Mouse (Mus musculus) limb, embryonic 14.5 days (tissue): ENCODE measurements around the gene Hesx1. TPM values are rescaled to one million over a fixed set of nuclear protein-coding genes. Genes with fewer than 3 reads are reported as not detected.

ENCODE experiments used
- ATAC-seq: fragments of 200-750 bp; cut with Nextera tagmentation; 2 replicates; pipeline ENCODE4 v1.8.0; 2017; ENCODE audit warnings: low read depth, moderate number of reproducible peaks, moderate TSS enrichment; ENCODE audit not compliant: low FRiP score
- DNase-seq: peaks from one replicate; pipeline ENCODE4 v3.0.0-alpha.2; 2015; ENCODE audit warnings: low spot score
- H3K27ac ChIP-seq: fragments of 300-500 bp; sonication (generic); replicated peaks from 2 replicates; pipeline ENCODE4 v1.5.1; 2014; ENCODE audit warnings: low read depth, mild to moderate bottlenecking, low read length, moderate library complexity, mixed read lengths
- H3K27me3 ChIP-seq: fragments of 300-500 bp; sonication (generic); 2 replicates; pipeline ENCODE4 v1.6.1; 2014; ENCODE audit warnings: low read length, mixed read lengths; ENCODE audit not compliant: control insufficient read depth, insufficient read depth
- H3K36me3 ChIP-seq: fragments of 300-500 bp; sonication (generic); 2 replicates; pipeline ENCODE4 v1.6.1; 2014; ENCODE audit warnings: mild to moderate bottlenecking, low read length, moderate library complexity, mixed read lengths; ENCODE audit not compliant: control insufficient read depth, insufficient read depth
- H3K4me1 ChIP-seq: fragments of 300-500 bp; sonication (generic); 2 replicates; pipeline ENCODE4 v1.6.1; 2014; ENCODE audit warnings: antibody characterized with exemption, low read length, mixed read lengths; ENCODE audit not compliant: control insufficient read depth, insufficient read depth
- H3K4me2 ChIP-seq: fragments of 300-500 bp; sonication (generic); replicated peaks from 2 replicates; pipeline ENCODE4 v1.6.1; 2014; ENCODE audit warnings: low read depth, mild to moderate bottlenecking, low read length, moderate library complexity; ENCODE audit not compliant: severe bottlenecking
- H3K4me3 ChIP-seq: fragments of 300-500 bp; sonication (generic); replicated peaks from 2 replicates; pipeline ENCODE4 v1.5.1; 2014; ENCODE audit warnings: low read length
- H3K9ac ChIP-seq: fragments of 300-500 bp; sonication (generic); 2 replicates; pipeline ENCODE4 v1.6.1; 2014; ENCODE audit warnings: mild to moderate bottlenecking, low read depth, low read length, moderate library complexity; ENCODE audit not compliant: severe bottlenecking
- H3K9me3 ChIP-seq: fragments of 300-500 bp; sonication (generic); 2 replicates; pipeline ENCODE4 v1.6.1; 2016; ENCODE audit warnings: low read length; ENCODE audit not compliant: control insufficient read depth
- POLR2A ChIP-seq: fragments of 200-500 bp; IDR thresholded peaks from 2 replicates; pipeline ENCODE4 v1.8.0; 2012; ENCODE audit warnings: inconsistent platforms, mild to moderate bottlenecking, moderate library complexity, borderline replicate concordance; ENCODE audit not compliant: insufficient read depth, insufficient read length; ENCODE audit errors: extremely low read depth
- WGBS: fragments of 180-500 bp; shearing (Covaris S2); extraction: QIAGEN DNeasy Blood & Tissue Kit; methylation state at CpG from one replicate; pipeline ENCODE4 v1.1.7; 2014; 5-methylcytosine and 5-hydroxymethylcytosine counted together
- polyA plus RNA-seq, 2 experiments: library from polyadenylated mRNA; depleted of rRNA in 1 of 2; stranded (reverse) in 1 of 2; unstranded in 1 of 2; fragments of >200 nt; fragmentation: Nextera tagmentation in 1 of 2; extraction: Ambion mirVana in 1 of 2; gene quantifications; 2 replicates each; pipeline versions ENCODE4 v1.2.1 to v1.2.3; 2012 to 2014

Gene Hesx1
- polyA plus RNA-seq, 2 experiments: 0.14 TPM; not detected in 1

DNA sequence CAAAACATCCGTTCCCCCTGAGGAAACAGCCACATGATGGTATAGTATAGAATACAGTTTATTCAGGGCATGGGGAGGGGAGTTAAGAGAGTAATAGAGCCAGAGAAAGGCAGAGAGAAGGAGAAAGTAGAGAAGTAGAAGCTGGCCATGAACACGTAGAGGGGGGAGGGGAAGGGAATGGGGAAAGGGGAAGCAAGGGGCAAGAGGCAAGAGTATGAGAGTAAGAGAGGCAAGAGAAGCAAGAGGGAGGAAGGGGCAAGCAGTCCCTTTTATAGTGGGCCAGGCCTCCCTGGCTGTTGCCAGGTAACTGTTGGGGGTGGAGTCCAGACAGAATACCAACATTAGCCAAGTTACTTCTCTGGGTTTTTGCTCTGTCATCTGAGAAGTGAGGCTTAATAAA, 16.7 kb upstream of the Hesx1 start:
- WGBS: 36% methylated on average over 2 of the region's 2 CpGs
- H3K4me1 ChIP-seq: no peaks in the 10 kb centered on the region
- H3K4me3 ChIP-seq: no peak overlapping the region
- H3K4me2 ChIP-seq: no peak overlapping the region
- no peak for ATAC-seq
- H3K27me3 ChIP-seq: no peaks in the 10 kb centered on the region
- no peak overlapping the region for H3K27ac ChIP-seq
- H3K9me3 ChIP-seq: peaks cover 6% of the 10 kb centered on the region; the same call in 1 of the 2 replicates
- no peaks in the 10 kb centered on the region for H3K36me3 ChIP-seq
- no peak for TF ChIP-seq POLR2A
- DNase-seq: no peak
- H3K9ac ChIP-seq: no peak overlapping the region

DNA sequence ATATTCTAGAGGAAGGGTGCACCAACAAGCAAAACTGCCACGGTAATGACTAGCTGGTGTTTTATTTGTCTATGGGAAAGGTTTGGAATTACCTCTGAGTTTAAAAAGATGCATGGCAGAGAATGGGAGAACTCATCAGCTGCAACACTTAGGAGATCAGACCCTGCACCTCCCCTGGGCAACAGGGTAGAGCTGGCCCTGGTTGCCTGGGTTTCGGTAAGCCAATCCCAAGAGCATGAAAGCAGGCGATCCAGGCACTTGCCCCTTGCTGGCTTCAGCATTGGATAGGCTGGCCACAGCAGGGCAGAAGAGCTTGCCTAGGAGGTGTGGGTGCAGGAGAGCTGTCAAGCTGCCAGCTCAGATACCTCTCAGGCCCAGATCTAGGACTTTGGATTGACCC, 14.4 kb upstream of the Hesx1 start:
- Histone ChIP-seq H3K4me3 (no peak overlapping the region), H3K27ac (no peak overlapping the region), H3K36me3 (no peaks in the 10 kb centered on the region), H3K9ac (no peak overlapping the region), H3K4me2 (no peak overlapping the region), H3K9me3 (peaks cover 6% of the 10 kb centered on the region; the same call in 1 of the 2 replicates), H3K4me1 (no peaks in the 10 kb centered on the region), H3K27me3 (no peaks in the 10 kb centered on the region)
- ATAC-seq (no peak), DNase-seq (no peak)
- TF ChIP-seq POLR2A: no peak
- WGBS: 89% methylated on average over 3 of the region's 3 CpGs

DNA sequence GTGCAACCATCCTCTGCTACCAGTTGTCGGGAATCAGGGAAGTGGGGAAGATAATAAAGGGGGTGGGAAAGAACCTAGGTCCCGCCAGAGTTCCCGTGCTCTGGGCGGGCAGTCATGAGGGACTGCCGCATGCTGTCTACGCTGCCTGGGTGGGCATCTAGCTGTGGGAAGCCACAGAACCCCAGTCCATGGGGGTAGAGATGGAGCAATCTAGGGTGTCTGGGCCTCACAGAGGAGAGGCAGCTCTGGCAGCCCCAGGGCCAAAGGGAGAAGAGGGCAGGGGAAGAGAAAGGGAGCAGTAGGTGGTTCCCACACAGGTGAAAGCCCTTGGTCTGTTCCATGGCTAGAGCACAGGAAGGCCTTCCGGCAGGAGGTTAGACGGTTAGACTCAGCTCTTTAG, 13.2 kb upstream of the Hesx1 start:
- no peaks in the 10 kb centered on the region for H3K4me1 ChIP-seq
- 93% methylated on average over 8 of the region's 8 CpGs for WGBS
- DNase-seq (no peak), ATAC-seq (no peak)
- H3K36me3 ChIP-seq: no peaks in the 10 kb centered on the region
- H3K9ac ChIP-seq: no peak overlapping the region
- no peak overlapping the region for H3K4me2 ChIP-seq
- no peak overlapping the region for H3K4me3 ChIP-seq
- no peak for TF ChIP-seq POLR2A
- H3K27ac ChIP-seq: no peak overlapping the region
- H3K9me3 ChIP-seq: peaks cover 6% of the 10 kb centered on the region; the same call in 1 of the 2 replicates
- H3K27me3 ChIP-seq: no peaks in the 10 kb centered on the region

DNA sequence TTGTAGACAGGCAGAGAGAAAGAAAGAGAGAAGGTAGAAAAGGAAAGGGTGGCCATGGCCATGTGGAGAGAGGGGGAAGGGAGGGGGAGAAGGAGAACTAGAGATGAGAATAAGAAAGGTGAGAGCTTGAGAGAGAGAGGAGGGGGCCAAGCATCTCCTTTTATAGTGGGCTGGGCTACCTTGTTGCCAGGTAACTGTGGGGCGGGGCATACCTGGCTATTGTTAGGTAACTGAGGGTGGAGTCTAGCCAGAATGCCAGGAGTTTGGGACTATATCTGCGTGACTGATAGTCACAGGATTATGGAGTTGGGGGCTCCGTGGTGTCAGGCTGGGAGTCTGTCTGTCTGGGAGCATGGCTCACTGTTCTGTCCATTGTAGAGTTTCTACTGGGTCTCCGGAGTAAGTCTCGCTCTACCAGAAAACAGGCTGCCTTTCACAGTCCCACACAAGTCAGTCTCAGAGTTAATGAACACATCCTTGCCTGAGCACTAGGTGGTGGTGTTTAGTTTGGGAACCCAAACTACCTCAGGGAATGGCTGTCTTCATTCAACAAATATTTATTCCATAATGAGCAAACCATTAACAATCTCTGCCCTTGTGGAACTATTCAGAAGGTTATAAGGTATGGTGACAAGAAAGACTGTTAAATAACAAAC, 12.6 kb upstream of the Hesx1 start:
- no peak for ATAC-seq
- 77% methylated on average over 5 of the region's 5 CpGs for WGBS
- H3K4me1 ChIP-seq: no peaks in the 10 kb centered on the region
- no peak overlapping the region for H3K4me3 ChIP-seq
- H3K9ac ChIP-seq: no peak overlapping the region
- H3K4me2 ChIP-seq: no peak overlapping the region
- no peaks in the 10 kb centered on the region for H3K27me3 ChIP-seq
- no peak for DNase-seq
- no peak overlapping the region for H3K27ac ChIP-seq
- peaks cover 6% of the 10 kb centered on the region; the same call in 1 of the 2 replicates for H3K9me3 ChIP-seq
- no peaks in the 10 kb centered on the region for H3K36me3 ChIP-seq
- no peak for TF ChIP-seq POLR2A

DNA sequence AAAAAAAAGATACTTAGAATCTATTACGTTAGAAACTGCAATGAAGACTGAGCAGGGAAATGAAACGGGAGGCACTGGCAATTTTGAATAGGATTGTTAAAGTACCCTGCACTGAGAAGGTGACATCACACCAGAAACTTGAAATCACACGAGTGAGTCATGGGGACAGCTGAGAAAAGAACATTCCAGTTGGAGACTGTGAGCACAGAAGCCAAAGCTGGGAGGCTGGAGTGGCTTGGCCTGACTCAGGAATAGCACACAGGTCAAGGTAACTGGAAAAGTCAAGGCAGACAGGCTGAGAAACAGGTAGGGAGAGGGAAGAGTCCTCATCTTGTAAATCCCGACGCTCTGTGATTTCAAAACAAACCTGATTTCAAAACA, 12.1 kb upstream of the Hesx1 start:
- no peak for ATAC-seq
- Histone ChIP-seq H3K4me2 (no peak overlapping the region), H3K36me3 (no peaks in the 10 kb centered on the region), H3K4me3 (no peak overlapping the region), H3K27ac (no peak overlapping the region), H3K9ac (no peak overlapping the region), H3K27me3 (no peaks in the 10 kb centered on the region), H3K4me1 (no peaks in the 10 kb centered on the region), H3K9me3 (peaks cover 6% of the 10 kb centered on the region; the same call in 1 of the 2 replicates)
- no peak for TF ChIP-seq POLR2A
- no peak for DNase-seq
- 74% methylated on average over 5 of the region's 5 CpGs for WGBS
